ENCODE assay signal across 8 mouse cellular contexts in the genomic region with DNA sequence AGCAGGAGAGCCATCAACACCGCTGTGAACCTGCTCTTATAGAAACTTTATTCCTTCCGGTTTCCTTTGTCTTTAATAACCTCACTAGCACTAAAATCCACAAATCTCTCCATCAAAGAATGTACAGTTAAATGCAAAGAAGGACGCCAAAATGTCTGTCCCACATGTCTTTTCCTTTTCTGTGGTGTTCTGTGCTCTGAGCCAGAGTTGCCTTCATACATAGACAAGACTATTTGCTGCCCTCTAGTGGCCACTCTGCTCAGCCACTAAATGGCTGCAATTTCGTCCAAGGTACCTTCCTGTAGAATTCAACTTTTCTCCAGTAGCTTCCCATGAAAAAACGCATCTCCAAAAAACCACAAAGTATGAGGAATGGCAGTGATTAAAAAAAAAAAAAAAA. TPM values are rescaled to one million over a fixed set of nuclear protein-coding genes. Genes with fewer than 3 reads are reported as not detected.
DNase-seq lines count a peak whose midpoint lies in the region; ATAC-seq and TF ChIP-seq lines count a peak whose summit lies in the region.

No protein-coding gene starts in this region.

- no peak overlapping the region for H3K4me3 ChIP-seq in spleen, adult 2 months (ENCODE audit: extremely low read depth, insufficient read depth, insufficient read length)
- H3K4me3 ChIP-seq in intestine, embryonic 15.5 days (replicated peaks) = no peak overlapping the region
- H3K4me3 ChIP-seq in midbrain, postnatal 0 days (ENCODE audit: low read depth, low read length) = no peak overlapping the region

- no peak overlapping the region for H3K4me2 ChIP-seq in intestine, embryonic 15.5 days (replicated peaks)
- no peak overlapping the region for H3K4me2 ChIP-seq in midbrain, postnatal 0 days (ENCODE audit: low read depth, low read length, poor library complexity, severe bottlenecking)

- TF ChIP-seq CTCF in spleen, adult 2 months (IDR thresholded peaks at IDR 0.05; ENCODE audit: extremely low read depth, insufficient read depth, insufficient read length, insufficient replicate concordance) = 0 out of 2 replicates have a peak, but pooled peaks have one; percentile 13
- TF ChIP-seq CTCF in midbrain, postnatal 0 days (IDR thresholded peaks at IDR 0.05) = peak; percentile 90

- no peak overlapping the region for H3K27ac ChIP-seq in spleen, adult 2 months (ENCODE audit: insufficient read depth, low read length)
- no peak overlapping the region for H3K27ac ChIP-seq in intestine, embryonic 15.5 days
- no peak overlapping the region for H3K27ac ChIP-seq in midbrain, postnatal 0 days (ENCODE audit: low read depth, low read length)

- H3K27me3 ChIP-seq in spleen, adult 2 months (ENCODE audit: control insufficient read depth, insufficient read depth, low read length) = no peaks in the 10 kb centered on the region
- no peaks in the 10 kb centered on the region for H3K27me3 ChIP-seq in intestine, embryonic 15.5 days (replicated peaks)
- H3K27me3 ChIP-seq in midbrain, postnatal 0 days (ENCODE audit: insufficient read depth, low read length) = no peaks in the 10 kb centered on the region

- peak; percentile 57; the same call in 1 of the 2 replicates for ATAC-seq in intestine, embryonic 15.5 days
- ATAC-seq in midbrain, postnatal 0 days (ENCODE audit: low FRiP score) = peak; percentile 72

- H3K36me3 ChIP-seq in spleen, adult 2 months (ENCODE audit: control insufficient read depth, insufficient read depth, low read length) = no peaks in the 10 kb centered on the region
- H3K36me3 ChIP-seq in intestine, embryonic 15.5 days = no peaks in the 10 kb centered on the region
- no peaks in the 10 kb centered on the region for H3K36me3 ChIP-seq in midbrain, postnatal 0 days (ENCODE audit: insufficient read depth, low read length)

- TF ChIP-seq POLR2A in spleen, adult 2 months (IDR thresholded peaks at IDR 0.05; ENCODE audit: low read depth, low read length) = no peak

- no peak for DNase-seq in spleen, adult 2 months (ENCODE audit: low read depth in 1 of 2, low spot score in 2 of 2)
- DNase-seq in spleen, adult 12 weeks (ENCODE audit: low spot score) = no peak
- DNase-seq in cerebellum, adult 9-10 months = peak; percentile 59
- peak; percentile 63 to 93 for DNase-seq in frontal cortex, adult 2 months (ENCODE audit: extremely low spot score in 1 of 2, low spot score in 1 of 2)
- DNase-seq in left cerebral cortex, adult 9 months (ENCODE audit: low spot score in 2 of 2) = peak; percentile 26 to 81
- peak; percentile 91 for DNase-seq in midbrain, postnatal 0 days (ENCODE audit: low spot score)
- DNase-seq in thymus, postnatal 0 days (ENCODE audit: low spot score) = peak; percentile 44

- 26% methylated on average over 5 of the region's 5 CpGs for WGBS in spleen, adult 2 months
- WGBS in intestine, embryonic 15.5 days = 33% methylated on average over 5 of the region's 5 CpGs
- 36% methylated on average over 5 of the region's 5 CpGs for WGBS in midbrain, postnatal 0 days

- H3K9ac ChIP-seq in intestine, embryonic 15.5 days = no peak overlapping the region
- H3K9ac ChIP-seq in midbrain, postnatal 0 days (replicated peaks; ENCODE audit: low read length, poor library complexity, severe bottlenecking) = no peak overlapping the region

- no peaks in the 10 kb centered on the region for H3K9me3 ChIP-seq in intestine, embryonic 15.5 days
- no peaks in the 10 kb centered on the region for H3K9me3 ChIP-seq in midbrain, postnatal 0 days (ENCODE audit: low read length)

- H3K4me1 ChIP-seq in spleen, adult 2 months (ENCODE audit: control insufficient read depth, insufficient read depth, insufficient read length) = no peaks in the 10 kb centered on the region
- no peaks in the 10 kb centered on the region for H3K4me1 ChIP-seq in intestine, embryonic 15.5 days (replicated peaks)
- H3K4me1 ChIP-seq in midbrain, postnatal 0 days (ENCODE audit: insufficient read depth, low read length) = no peaks in the 10 kb centered on the region

RNA-seq across cellular contexts. Expression of gene Tm4sf4, which starts 23.3 kb away (rescaled TPM):
- polyA plus RNA-seq in spleen, adult 2 months (2012; rRNA removed) = 0.12 and 0.13 TPM in 2 replicates
- not detected in 2 replicates for polyA plus RNA-seq in frontal cortex, adult 2 months (2012; rRNA removed)
- polyA plus RNA-seq in intestine, embryonic 15.5 days (2015; fragmentation: Nextera tagmentation; extraction: Ambion mirVana) = 44.0 and 44.9 TPM in 2 replicates
- not detected in 2 replicates for total RNA-seq in midbrain, postnatal 0 days (2014; rRNA removed)
- 0.11 and 0.30 TPM in 2 replicates for polyA plus RNA-seq in midbrain, postnatal 0 days (2015; fragmentation: Nextera tagmentation; extraction: Ambion mirVana)
- not detected in 2 replicates for polyA plus RNA-seq in thymus, postnatal 0 days (2015; fragmentation: Nextera tagmentation; extraction: Ambion mirVana)

Comparison
In these comparisons a context has a peak if more than half of its experiments do, and no peak if none do; other contexts are left out.
1. DNase-seq: peak in cerebellum, adult 9-10 months (single experiment), frontal cortex, adult 2 months (2 of 2), left cerebral cortex, adult 9 months (2 of 2), midbrain, postnatal 0 days (single experiment) and thymus, postnatal 0 days (single experiment); none in spleen, adult 2 months (0 of 2) and spleen, adult 12 weeks (single experiment).
2. RNA of gene Tm4sf4, which starts 23.3 kb away (polyA plus RNA-seq): 44.0 to 44.9 TPM in intestine, embryonic 15.5 days; 0.11 to 0.30 TPM in midbrain, postnatal 0 days, 0.12 to 0.13 TPM in spleen, adult 2 months, not detected in frontal cortex, adult 2 months and not detected in thymus, postnatal 0 days; every median in the first group is over 10 times any median in the second.